ENCODE assay signal across 8 mouse cellular contexts in the genomic region with DNA sequence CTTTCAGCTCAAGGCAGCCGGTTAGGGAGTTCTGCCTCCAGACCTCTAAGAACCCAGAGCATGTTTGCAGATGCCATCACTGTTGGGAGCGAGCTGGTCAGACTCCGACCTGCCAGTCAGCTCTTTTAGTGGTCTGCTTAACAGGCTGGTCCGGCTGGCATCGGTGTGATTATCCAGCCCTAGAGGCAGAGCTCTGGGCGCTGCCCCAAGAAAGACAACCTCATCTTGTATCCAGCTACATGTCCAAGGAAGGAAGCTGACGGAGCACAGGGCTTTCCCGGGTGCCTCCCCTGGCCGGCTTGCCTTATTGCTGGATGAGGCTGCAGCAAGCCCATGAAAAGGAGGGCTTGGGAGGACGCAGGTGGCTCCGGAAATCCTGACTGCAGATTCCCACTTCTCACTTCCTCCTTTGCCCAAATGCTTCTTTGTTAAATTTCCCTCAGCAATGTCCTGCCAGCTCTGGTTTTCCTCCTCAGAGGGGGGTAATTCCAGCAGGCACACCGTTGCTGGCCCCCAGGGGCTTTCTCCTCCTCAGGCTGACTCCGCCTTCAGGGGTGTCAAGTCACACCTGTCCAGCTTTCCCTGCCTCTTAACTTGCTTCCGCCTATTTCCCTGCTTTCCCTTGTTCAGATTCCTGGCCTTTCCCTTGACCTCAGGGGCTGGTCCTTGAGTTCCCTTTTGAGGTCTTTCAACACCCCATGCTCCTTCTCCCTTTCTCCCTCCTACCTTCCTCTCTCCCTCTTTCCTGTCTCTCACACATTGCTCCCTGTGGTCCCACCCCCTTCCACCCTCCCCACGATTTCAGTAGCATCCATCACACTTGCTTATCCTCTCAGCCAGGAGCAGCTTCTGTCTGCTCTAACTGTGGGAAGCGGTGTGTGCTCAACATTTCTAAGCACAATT. TPM values are rescaled to one million over a fixed set of nuclear protein-coding genes. Genes with fewer than 3 reads are reported as not detected.
DNase-seq lines count a peak whose midpoint lies in the region; ATAC-seq and TF ChIP-seq lines count a peak whose summit lies in the region.

No protein-coding gene starts in this region.

- H3K4me1 ChIP-seq in cerebellum, adult 2 months (ENCODE audit: control insufficient read depth, insufficient read depth, low read length) = peaks cover 18% of the 10 kb centered on the region
- H3K4me1 ChIP-seq in hindbrain, embryonic 15.5 days (replicated peaks) = peaks cover 41% of the 10 kb centered on the region
- peaks cover 42% of the 10 kb centered on the region for H3K4me1 ChIP-seq in midbrain, embryonic 15.5 days

- peak overlapping the region; percentile 26 for H3K4me3 ChIP-seq in cerebellum, adult 2 months (replicated peaks; ENCODE audit: insufficient read depth, low read depth, low read length)
- H3K4me3 ChIP-seq in hindbrain, embryonic 15.5 days = 0 out of 2 replicates have a peak overlapping the region, but pooled peaks have one; percentile 12
- H3K4me3 ChIP-seq in midbrain, embryonic 15.5 days = no peak overlapping the region

- peak overlapping the region; percentile 52 for H3K4me2 ChIP-seq in hindbrain, embryonic 15.5 days
- peak overlapping the region; percentile 43 for H3K4me2 ChIP-seq in midbrain, embryonic 15.5 days

- intact Hi-C loops in left cerebral cortex, postnatal 36 days (cut with DNase I) = no loop called here

- TF ChIP-seq CTCF in cerebellum, adult 2 months (IDR thresholded peaks at IDR 0.05; ENCODE audit: borderline replicate concordance, insufficient read depth, low read depth, low read length) = no peak

- no peaks in the 10 kb centered on the region for H3K9me3 ChIP-seq in hindbrain, embryonic 15.5 days
- no peaks in the 10 kb centered on the region for H3K9me3 ChIP-seq in midbrain, embryonic 15.5 days

- H3K27me3 ChIP-seq in cerebellum, adult 2 months (ENCODE audit: control insufficient read depth, insufficient read depth, low read length) = no peaks in the 10 kb centered on the region
- no peaks in the 10 kb centered on the region for H3K27me3 ChIP-seq in hindbrain, embryonic 15.5 days
- no peaks in the 10 kb centered on the region for H3K27me3 ChIP-seq in midbrain, embryonic 15.5 days (replicated peaks)

- no peaks in the 10 kb centered on the region for H3K36me3 ChIP-seq in hindbrain, embryonic 15.5 days
- no peaks in the 10 kb centered on the region for H3K36me3 ChIP-seq in midbrain, embryonic 15.5 days (replicated peaks)

- DNase-seq in ES-CJ7 (ENCODE audit: low read depth, low spot score) = peak; percentile 51
- DNase-seq in cerebellum, adult 2 months = peak; percentile 77 to 87
- DNase-seq in gastrocnemius, postnatal 10 days = peak; percentile 67
- peak; percentile 15 to 25 for DNase-seq in left cerebral cortex, postnatal 36 days (ENCODE audit: low spot score in 2 of 2)
- DNase-seq in retina, embryonic 14.5 days (ENCODE audit: low spot score) = no peak
- no peak for DNase-seq in yolk sac, embryonic 10.5 days (ENCODE audit: low spot score)

- no peak for TF ChIP-seq POLR2A in cerebellum, adult 2 months (IDR thresholded peaks at IDR 0.05; ENCODE audit: borderline replicate concordance, insufficient read depth, low read length)

- ATAC-seq in hindbrain, embryonic 15.5 days (ENCODE audit: low FRiP score, low read depth) = peak; percentile 66
- peak; percentile 28 for ATAC-seq in midbrain, embryonic 15.5 days (replicated peaks)

- WGBS in cerebellum, adult 2 months = 12% methylated on average over 16 of the region's 16 CpGs
- WGBS in hindbrain, embryonic 15.5 days = 24% methylated on average over 16 of the region's 16 CpGs
- WGBS in midbrain, embryonic 15.5 days = 23% methylated on average over 16 of the region's 16 CpGs

- H3K27ac ChIP-seq in cerebellum, adult 2 months (ENCODE audit: insufficient read depth, low read length) = peak overlapping the region; percentile 3; the same call in 1 of the 2 replicates
- H3K27ac ChIP-seq in hindbrain, embryonic 15.5 days (replicated peaks) = peak overlapping the region; percentile 81
- H3K27ac ChIP-seq in midbrain, embryonic 15.5 days = peak overlapping the region; percentile 69

- peak overlapping the region; percentile 36; the same call in 1 of the 2 replicates for H3K9ac ChIP-seq in hindbrain, embryonic 15.5 days
- H3K9ac ChIP-seq in midbrain, embryonic 15.5 days = 0 out of 2 replicates have a peak overlapping the region, but pooled peaks have one; percentile 17

RNA-seq across cellular contexts. Expression of gene Plcb4, which starts 58.7 kb away (rescaled TPM):
- 166 and 191 TPM in 2 replicates for polyA plus RNA-seq in cerebellum, adult 2 months (2012; rRNA removed)
- 10 to 100 TPM; 32.8 to 39.9 TPM for total RNA-seq in gastrocnemius, postnatal 10 days (2021)
- 46.1 and 50.6 TPM in 2 replicates for polyA plus RNA-seq in hindbrain, embryonic 15.5 days (2015; fragmentation: Nextera tagmentation; extraction: Ambion mirVana)
- 10 to 100 TPM; 71.0 to 81.6 TPM for total RNA-seq in left cerebral cortex, postnatal 36 days (2021)
- 41.7 and 47.8 TPM in 2 replicates for polyA plus RNA-seq in midbrain, embryonic 15.5 days (2015; fragmentation: Nextera tagmentation; extraction: Ambion mirVana)

Comparison
In these comparisons a context has a peak if more than half of its experiments do, and no peak if none do; other contexts are left out.
1. DNase-seq: peak in ES-CJ7 (single experiment), cerebellum, adult 2 months (2 of 2), gastrocnemius, postnatal 10 days (single experiment) and left cerebral cortex, postnatal 36 days (2 of 2); none in retina, embryonic 14.5 days (single experiment) and yolk sac, embryonic 10.5 days (single experiment).
2. H3K27ac ChIP-seq: peak in every context shown above with its lines; median percentile 81 in hindbrain, embryonic 15.5 days; 69 in midbrain, embryonic 15.5 days; 3 in cerebellum, adult 2 months.